Mouse (Mus musculus): Measurements from ENCODE around the gene Plekhn1.

DNA sequence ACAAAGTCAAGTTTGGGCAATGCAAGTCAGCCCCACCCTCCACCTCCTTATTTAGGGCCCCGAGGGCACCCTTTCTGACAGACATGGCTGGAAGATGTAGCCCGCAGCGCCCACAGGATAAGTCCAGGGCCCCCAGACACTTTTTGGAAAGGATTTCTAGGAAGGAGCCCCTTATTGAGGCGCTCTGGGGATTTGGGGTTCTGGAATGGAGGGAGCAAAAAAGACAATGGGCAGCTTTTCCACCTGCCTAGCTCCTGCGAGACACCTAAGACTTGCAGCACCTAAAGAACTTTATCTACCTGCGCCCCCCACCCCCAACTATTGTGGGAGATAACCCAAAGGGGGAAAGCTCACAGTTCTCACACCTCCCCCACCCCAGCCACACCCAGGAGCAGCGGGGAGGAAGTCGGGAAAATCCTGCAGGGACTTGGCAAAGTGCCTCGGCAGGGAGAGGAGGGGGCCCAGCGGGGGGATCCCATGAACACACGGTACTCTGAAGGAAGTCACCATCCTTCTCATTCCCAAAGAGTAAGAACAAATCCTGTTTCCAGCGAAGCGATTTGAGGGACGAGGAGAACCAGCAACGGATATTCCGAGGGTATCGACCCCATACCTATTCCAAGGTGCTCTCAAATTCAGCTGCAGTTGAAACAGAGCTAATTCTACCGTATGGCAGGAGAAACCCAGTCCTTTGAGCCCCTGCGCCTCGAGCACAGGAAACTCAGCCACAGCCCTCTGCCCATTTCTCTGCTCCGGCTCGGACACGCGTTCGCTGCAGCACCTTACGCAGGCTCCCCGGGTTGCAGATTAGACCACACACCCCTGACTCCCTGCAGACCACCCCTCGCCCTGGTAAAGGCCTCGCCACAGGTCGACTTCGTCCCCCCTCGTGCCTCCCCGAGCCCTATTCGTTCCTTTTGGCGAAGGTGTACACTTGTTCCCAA lies 38.5 kb downstream of the Plekhn1 start:
- TF ChIP-seq CTCF (IDR thresholded peaks at IDR 0.05; ENCODE audit: control insufficient read depth, insufficient read depth, low read length) (no peak), POLR2A (IDR thresholded peaks at IDR 0.05; ENCODE audit: borderline replicate concordance, control insufficient read depth, low read depth, low read length) (no peak)

Measured in bone marrow, adult 2 months (tissue).